Mouse (Mus musculus) brain, embryonic 14.5 days (tissue): Measurements from ENCODE around the gene Cacnb3. TPM values are rescaled to one million over a fixed set of nuclear protein-coding genes. Genes with fewer than 3 reads are reported as not detected.

Experiments
- DNase-seq: peaks from one replicate; pipeline ENCODE4 v3.0.0-alpha.2; 2011; ENCODE audit warnings: low read depth
- CTCF ChIP-seq: fragments of 200-500 bp; IDR thresholded peaks from 2 replicates; pipeline ENCODE4 v1.5.1; 2012; ENCODE audit warnings: inconsistent platforms, mild to moderate bottlenecking, moderate library complexity, borderline replicate concordance; ENCODE audit not compliant: insufficient read depth, insufficient read length; ENCODE audit errors: extremely low read depth
- POLR2A ChIP-seq: fragments of 200-500 bp; IDR thresholded peaks from 2 replicates; pipeline ENCODE4 v1.6.1; 2012; ENCODE audit warnings: mild to moderate bottlenecking, inconsistent platforms, borderline replicate concordance; ENCODE audit not compliant: poor library complexity, insufficient read depth, insufficient read length, severe bottlenecking; ENCODE audit errors: extremely low read depth
- polyA plus RNA-seq: library from polyadenylated mRNA; depleted of rRNA; stranded (reverse); fragments of >200 nt; gene quantifications from 2 replicates; pipeline ENCODE4 v1.2.3, GENCODE M21; 2012; rRNA removed

Cacnb3 gene
- polyA plus RNA-seq, 1 experiment: 287 TPM

DNA sequence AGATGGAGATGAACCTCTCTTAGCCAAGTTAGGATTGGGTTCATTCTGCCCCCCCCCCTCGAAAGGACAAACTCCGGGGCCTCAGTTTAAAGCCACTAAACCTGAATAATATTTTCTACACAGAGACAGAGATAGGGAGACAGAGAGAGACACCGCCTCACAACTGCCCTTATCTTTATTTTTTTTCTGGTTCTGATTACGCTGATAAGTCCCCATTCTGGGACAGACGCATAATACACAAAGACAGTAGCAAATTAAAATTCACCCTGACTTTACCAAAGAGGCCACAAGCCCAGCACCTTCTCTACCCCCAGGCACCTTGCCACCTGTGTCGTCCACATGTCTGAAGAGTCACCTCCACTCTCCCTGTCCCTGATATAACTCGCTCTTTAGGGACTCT lies 51.0 kb downstream of the Cacnb3 start:
- no peak for DNase-seq
- no peak for TF ChIP-seq POLR2A
- no peak for TF ChIP-seq CTCF

- DNase-seq: no peak
- TF ChIP-seq CTCF: no peak
- no peak for TF ChIP-seq POLR2A
Observed at GRCm38 (mm10) chr15:98683177-98683576, 52.5 kb downstream of the Cacnb3 start.

DNA sequence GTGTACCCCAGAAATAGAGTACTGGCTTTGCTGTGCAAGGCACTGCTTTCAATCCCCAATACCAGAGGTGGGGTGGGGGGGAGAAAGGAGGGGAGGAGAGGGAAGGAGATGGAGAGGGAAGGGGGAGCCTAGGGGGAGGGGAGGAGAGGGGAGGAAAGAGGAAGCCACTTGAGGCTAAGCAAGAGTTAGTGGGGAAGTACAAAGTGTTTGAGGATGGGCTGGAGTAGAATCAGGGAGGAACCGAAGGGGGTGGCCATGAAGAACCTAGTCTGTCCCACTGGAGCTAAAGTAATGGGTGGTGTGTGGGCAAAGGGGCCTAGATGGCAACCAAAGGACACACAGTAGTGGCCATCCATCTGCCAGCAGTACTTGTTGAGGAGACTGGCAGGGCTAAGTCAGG lies 53.1 kb downstream of the Cacnb3 start:
- DNase-seq: no peak
- TF ChIP-seq CTCF (no peak), POLR2A (no peak)

DNA sequence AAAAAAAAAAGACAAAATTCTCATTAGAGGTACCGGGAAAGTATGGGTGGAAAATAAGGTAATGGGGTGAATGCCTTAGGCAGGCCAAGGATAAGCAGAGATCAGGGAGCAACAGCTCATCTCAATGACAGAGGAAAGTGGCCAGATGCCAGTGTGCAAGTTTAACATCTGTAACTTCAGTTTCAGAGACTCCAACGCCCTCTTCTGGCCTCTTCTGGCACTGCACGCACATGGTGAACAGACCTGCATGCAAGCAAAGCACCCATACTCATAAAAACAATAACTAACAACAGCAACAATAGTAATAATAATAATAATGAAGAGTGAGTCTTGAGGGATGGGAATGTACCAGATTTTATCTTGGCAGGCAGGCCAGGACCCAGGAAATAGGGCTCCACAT lies 55.3 kb downstream of the Cacnb3 start:
- no peak for DNase-seq
- TF ChIP-seq CTCF (peak; percentile 18; the same call in 1 of the 2 replicates), POLR2A (no peak)

DNA sequence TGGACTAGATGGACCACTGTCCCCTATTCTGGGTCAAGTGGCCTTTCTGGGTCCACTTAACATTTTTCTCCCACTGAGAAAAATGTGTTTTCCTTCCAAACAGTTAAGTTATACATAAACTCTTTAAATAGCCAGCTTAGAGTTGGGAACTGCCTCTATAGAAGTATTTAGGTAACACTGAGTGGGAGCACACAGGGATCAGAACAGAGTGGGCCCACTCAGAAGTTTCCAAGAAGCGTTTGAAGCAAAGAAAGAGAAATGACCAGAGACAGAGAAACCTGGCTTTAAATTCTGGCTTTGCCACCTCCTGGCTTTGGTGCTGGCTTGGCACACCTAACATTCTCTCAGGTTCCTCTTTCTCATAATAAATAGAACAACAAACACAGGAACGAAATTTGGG lies 59.0 kb downstream of the Cacnb3 start:
- no peak for DNase-seq
- TF ChIP-seq CTCF (no peak), POLR2A (no peak)

DNA sequence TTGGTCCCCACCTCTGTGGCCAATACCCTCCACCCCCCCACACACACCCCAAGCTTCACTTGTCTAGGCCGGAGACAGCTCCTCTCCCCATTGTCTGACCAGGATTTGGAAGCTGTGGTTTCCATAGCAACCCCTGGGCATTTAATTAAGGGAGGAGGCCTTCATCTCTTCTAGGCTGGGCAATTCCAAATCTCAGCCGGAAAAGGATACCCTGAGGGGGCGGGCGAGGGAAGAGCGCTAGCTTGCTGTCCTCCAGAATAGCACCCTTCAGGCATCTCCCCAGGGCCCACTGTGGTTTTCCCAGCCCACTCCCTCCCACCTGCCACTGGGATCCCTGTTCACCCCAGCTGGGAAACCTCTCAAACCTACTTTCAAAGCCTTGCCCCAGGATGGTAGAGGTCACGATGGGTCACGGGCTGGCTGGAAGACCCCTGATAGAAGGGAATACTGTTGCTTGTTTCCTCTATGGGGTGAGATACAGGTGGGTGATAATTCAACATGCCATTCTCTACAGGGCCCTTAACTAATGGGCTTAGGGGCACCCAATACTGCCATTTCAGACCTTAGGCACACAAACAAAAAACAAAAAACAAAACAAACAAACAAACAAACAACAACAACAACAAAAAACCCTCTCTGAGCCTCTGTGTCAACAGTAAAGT lies 61.0 kb downstream of the Cacnb3 start:
- TF ChIP-seq POLR2A: no peak
- peak; percentile 87 for DNase-seq

DNA sequence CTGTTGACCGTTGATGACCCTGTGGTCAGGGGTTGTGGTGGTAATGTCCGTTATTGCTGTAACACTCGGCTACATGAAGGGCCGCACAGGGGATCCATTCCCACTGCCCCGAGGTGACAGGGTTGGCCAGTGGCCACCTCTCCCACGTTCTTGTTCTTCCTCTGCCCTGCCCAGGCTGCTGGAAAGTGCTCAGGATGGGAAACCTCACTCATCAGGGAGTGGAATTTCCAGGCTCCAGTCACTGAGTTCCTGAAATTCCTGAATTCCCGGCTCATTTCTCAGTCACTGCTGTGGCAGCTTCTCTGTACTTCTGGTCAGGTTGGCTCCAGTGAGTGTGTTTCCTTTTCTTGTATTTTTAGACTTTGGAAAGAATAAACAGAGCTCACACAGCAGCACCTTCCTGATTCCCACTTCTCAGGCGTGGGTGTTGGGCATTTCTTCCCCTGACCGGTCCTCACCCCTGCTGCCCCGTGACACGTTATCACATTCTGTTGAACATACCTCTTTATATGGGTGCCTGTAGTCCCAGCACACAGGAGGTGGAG lies 61.6 kb downstream of the Cacnb3 start:
- TF ChIP-seq POLR2A: no peak
- no peak for TF ChIP-seq CTCF
- peak; percentile 21 for DNase-seq

Other genes with a start within 250 kb of the Cacnb3 start
- not detected in 2 replicates for gene Olfr283, start 249.9 kb upstream of the Cacnb3 start, polyA plus RNA-seq
- not detected in 2 replicates for gene Olfr282, start 199.6 kb upstream of the Cacnb3 start, polyA plus RNA-seq
- gene Olfr281, start 178.3 kb upstream of the Cacnb3 start, polyA plus RNA-seq: not detected in 2 replicates
- gene OR5BS1P, start 160.9 kb upstream of the Cacnb3 start, polyA plus RNA-seq: not detected in 2 replicates
- gene Lalba, start 148.1 kb upstream of the Cacnb3 start, polyA plus RNA-seq: not detected in 2 replicates
- not detected in 2 replicates for gene Olfr279, start 138.4 kb upstream of the Cacnb3 start, polyA plus RNA-seq
- 106 and 115 TPM in 2 replicates for gene Kansl2, start 96.6 kb upstream of the Cacnb3 start, polyA plus RNA-seq
- gene Ccnt1, start 59.9 kb upstream of the Cacnb3 start, polyA plus RNA-seq: 25.5 and 29.5 TPM in 2 replicates
- not detected in 2 replicates for gene 4930415O20Rik, start 59.8 kb upstream of the Cacnb3 start, polyA plus RNA-seq
- 38.3 and 50.2 TPM in 2 replicates for gene Adcy6, start 20.8 kb upstream of the Cacnb3 start, polyA plus RNA-seq
- gene Ddx23, start 32.1 kb downstream of the Cacnb3 start, polyA plus RNA-seq: 38.9 and 55.6 TPM in 2 replicates
- gene Rnd1, start 46.6 kb downstream of the Cacnb3 start, polyA plus RNA-seq: 13.7 and 14.0 TPM in 2 replicates
- gene Ccdc65, start 77.4 kb downstream of the Cacnb3 start, polyA plus RNA-seq: 1.7 and 3.2 TPM in 2 replicates
- gene Fkbp11, start 97.4 kb downstream of the Cacnb3 start, polyA plus RNA-seq: 4.7 and 5.9 TPM in 2 replicates
- gene Arf3, start 132.4 kb downstream of the Cacnb3 start, polyA plus RNA-seq: 119 and 156 TPM in 2 replicates
- 0.95 and 2.4 TPM in 2 replicates for gene Wnt10b, start 147.3 kb downstream of the Cacnb3 start, polyA plus RNA-seq
- gene Wnt1, start 159.0 kb downstream of the Cacnb3 start, polyA plus RNA-seq: 1.2 and 2.9 TPM in 2 replicates
- 1.8 and 2.2 TPM in 2 replicates for gene Ddn, start 178.7 kb downstream of the Cacnb3 start, polyA plus RNA-seq
- gene Prkag1, start 200.7 kb downstream of the Cacnb3 start, polyA plus RNA-seq: 71.8 and 85.7 TPM in 2 replicates
- gene Kmt2d, start 240.4 kb downstream of the Cacnb3 start, polyA plus RNA-seq: 18.4 and 37.5 TPM in 2 replicates